Mouse (Mus musculus) bone marrow, adult 2 months (tissue): ENCODE results near the gene Arap1.

Source experiments
- CTCF ChIP-seq: fragments of 200-500 bp; IDR thresholded peaks from 2 replicates; pipeline ENCODE4 v1.5.1; 2011; ENCODE audit warnings: low read length, control low read depth; ENCODE audit not compliant: control insufficient read depth, insufficient read depth
- POLR2A ChIP-seq: fragments of 200-500 bp; IDR thresholded peaks from 2 replicates; pipeline ENCODE4 v1.6.1; 2011; ENCODE audit warnings: low read depth, mild to moderate bottlenecking, control low read depth, low read length, borderline replicate concordance; ENCODE audit not compliant: control insufficient read depth

DNA sequence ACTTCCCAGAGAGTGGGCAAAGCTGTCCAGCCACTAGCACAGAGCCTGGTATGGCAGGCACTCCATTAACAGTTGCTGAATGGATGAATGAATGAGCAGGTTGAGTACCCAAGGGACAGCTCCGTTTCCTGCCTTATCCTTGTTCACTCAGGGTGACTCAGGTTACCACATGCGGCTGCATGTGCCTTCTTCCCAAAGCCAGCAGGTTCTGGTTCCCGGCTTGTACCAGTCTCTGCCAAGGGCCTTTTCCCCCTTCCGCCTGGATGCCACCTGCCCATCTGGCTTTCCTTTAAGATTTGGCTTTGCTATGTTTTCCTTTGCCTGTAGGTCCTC is 17.1 kb upstream of the Arap1 start:
- TF ChIP-seq POLR2A (no peak), CTCF (no peak)
